Mouse (Mus musculus) forebrain, embryonic 10.5 days (tissue): ENCODE data around the gene Stxbp3. TPM values are rescaled to one million over a fixed set of nuclear protein-coding genes. Genes with fewer than 3 reads are reported as not detected.
"Not testable (repeated sequence)": the region's sequence is repeated elsewhere in the genome, so short reads cannot be mapped to it uniquely, and the experiment has no call there.

Source experiments
- DNase-seq: peaks from one replicate; pipeline ENCODE4 v3.0.0-alpha.2; 2017; ENCODE audit warnings: low spot score; ENCODE audit errors: extremely low spot score
- H3K27ac ChIP-seq: fragments of 300-500 bp; sonication (generic); 2 replicates; pipeline ENCODE4 v1.5.1; 2016; ENCODE audit warnings: mild to moderate bottlenecking
- H3K27me3 ChIP-seq: fragments of 300-500 bp; sonication (generic); 2 replicates; pipeline ENCODE4 v1.6.1; 2016; ENCODE audit warnings: mild to moderate bottlenecking; ENCODE audit not compliant: poor library complexity, severe bottlenecking
- H3K36me3 ChIP-seq: fragments of 300-500 bp; sonication (generic); replicated peaks from 2 replicates; pipeline ENCODE4 v1.6.1; 2016; ENCODE audit warnings: mild to moderate bottlenecking, moderate library complexity
- H3K4me1 ChIP-seq: fragments of 300-500 bp; sonication (generic); 2 replicates; pipeline ENCODE4 v1.6.1; 2016
- H3K4me3 ChIP-seq: fragments of 300-500 bp; sonication (generic); 2 replicates; pipeline ENCODE4 v1.5.1; 2016; ENCODE audit warnings: mild to moderate bottlenecking, moderate library complexity
- H3K9me3 ChIP-seq: fragments of 300-500 bp; sonication (generic); 2 replicates; pipeline ENCODE4 v1.6.1; 2016; ENCODE audit warnings: mild to moderate bottlenecking, moderate library complexity
- WGBS: fragments of 180-500 bp; shearing (Covaris S2); methylation state at CpG from one replicate; pipeline ENCODE4 v1.1.7; 2016; 5-methylcytosine and 5-hydroxymethylcytosine counted together
- polyA plus RNA-seq: library from polyadenylated mRNA; unstranded; fragments of >200 nt; fragmentation: Nextera tagmentation; extraction: Ambion mirVana; gene quantifications from 2 replicates; pipeline ENCODE4 v1.2.1, GENCODE M21; 2016

Stxbp3 gene
- polyA plus RNA-seq, 1 experiment from 2014 or later = 23.9 TPM

GRCm38 (mm10) chr3:108853266-108853665 is 12.9 kb upstream of the Stxbp3 start:
- no peak for DNase-seq
- H3K4me3 ChIP-seq = no peak overlapping the region
- H3K9me3 ChIP-seq = no peaks in the 10 kb centered on the region
- peaks cover 34% of the 10 kb centered on the region for H3K4me1 ChIP-seq
- H3K27me3 ChIP-seq = peaks cover 11% of the 10 kb centered on the region
- WGBS = 86% methylated on average over 1 of the region's 1 CpGs
- no peak overlapping the region for H3K27ac ChIP-seq
- H3K36me3 ChIP-seq = no peaks in the 10 kb centered on the region

- no peak for DNase-seq
- H3K4me1 ChIP-seq = peaks cover 23% of the 10 kb centered on the region
- 60% methylated on average over 6 of the region's 6 CpGs for WGBS
These were observed 11.8 kb upstream of the Stxbp3 start for GRCm38 (mm10) chr3:108851996-108852697.

GRCm38 (mm10) chr3:108851554-108851953 is 11.2 kb upstream of the Stxbp3 start:
- peaks cover 17% of the 10 kb centered on the region for H3K4me1 ChIP-seq
- peaks cover 5% of the 10 kb centered on the region; the same call in 1 of the 2 replicates for H3K27me3 ChIP-seq
- H3K4me3 ChIP-seq = no peak overlapping the region
- DNase-seq = no peak
- H3K36me3 ChIP-seq = no peaks in the 10 kb centered on the region
- no peak overlapping the region for H3K27ac ChIP-seq
- no peaks in the 10 kb centered on the region for H3K9me3 ChIP-seq
- 83% methylated on average over 3 of the region's 3 CpGs for WGBS

More at GRCm38 (mm10) chr3:108851996-108852697, 11.8 kb upstream of the Stxbp3 start:
- Histone ChIP-seq H3K36me3 (no peaks in the 10 kb centered on the region), H3K4me3 (no peak overlapping the region), H3K27ac (no peak overlapping the region), H3K9me3 (no peaks in the 10 kb centered on the region), H3K27me3 (peaks cover 11% of the 10 kb centered on the region)

GRCm38 (mm10) chr3:108851075-108851474 is 10.7 kb upstream of the Stxbp3 start:
- Histone ChIP-seq H3K36me3 (no peaks in the 10 kb centered on the region), H3K27me3 (peaks cover 5% of the 10 kb centered on the region; the same call in 1 of the 2 replicates), H3K27ac (no peak overlapping the region), H3K4me1 (peaks cover 14% of the 10 kb centered on the region), H3K4me3 (no peak overlapping the region), H3K9me3 (no peaks in the 10 kb centered on the region)
- no peak for DNase-seq
- 93% methylated on average over 2 of the region's 2 CpGs for WGBS

GRCm38 (mm10) chr3:108850506-108850905 is 10.2 kb upstream of the Stxbp3 start:
- Histone ChIP-seq H3K4me3 (no peak overlapping the region), H3K4me1 (peaks cover 8% of the 10 kb centered on the region), H3K36me3 (no peaks in the 10 kb centered on the region), H3K27ac (no peak overlapping the region), H3K9me3 (no peaks in the 10 kb centered on the region), H3K27me3 (peaks cover 3% of the 10 kb centered on the region; the same call in 1 of the 2 replicates)
- no peak for DNase-seq
- WGBS = 81% methylated on average over 3 of the region's 3 CpGs

- Histone ChIP-seq H3K27me3 (no peaks in the 10 kb centered on the region), H3K36me3 (no peaks in the 10 kb centered on the region), H3K27ac (no peak overlapping the region), H3K4me1 (no peaks in the 10 kb centered on the region), H3K4me3 (no peak overlapping the region), H3K9me3 (no peaks in the 10 kb centered on the region)
- DNase-seq = no peak
- WGBS = 79% methylated on average over 3 of the region's 3 CpGs
These were observed 6.3 kb upstream of the Stxbp3 start for GRCm38 (mm10) chr3:108846616-108847015.

- no peak for DNase-seq
- Histone ChIP-seq H3K27ac (no peak overlapping the region), H3K27me3 (no peaks in the 10 kb centered on the region), H3K4me3 (no peak overlapping the region), H3K4me1 (peaks cover 5% of the 10 kb centered on the region), H3K9me3 (no peaks in the 10 kb centered on the region), H3K36me3 (no peaks in the 10 kb centered on the region)
- 91% methylated on average over 5 of the region's 5 CpGs for WGBS
These were observed 4.2 kb upstream of the Stxbp3 start for GRCm38 (mm10) chr3:108844521-108844920.

GRCm38 (mm10) chr3:108844026-108844425 is 3.7 kb upstream of the Stxbp3 start:
- Histone ChIP-seq H3K9me3 (no peaks in the 10 kb centered on the region), H3K4me1 (peaks cover 10% of the 10 kb centered on the region), H3K36me3 (no peaks in the 10 kb centered on the region), H3K4me3 (no peak overlapping the region), H3K27ac (no peak overlapping the region), H3K27me3 (no peaks in the 10 kb centered on the region)
- 88% methylated on average over 6 of the region's 6 CpGs for WGBS
- no peak for DNase-seq

GRCm38 (mm10) chr3:108840716-108841054 is 359 bp upstream of the Stxbp3 start:
- H3K4me3 ChIP-seq = peak overlapping the region; percentile 83
- H3K4me1 ChIP-seq = peaks cover 13% of the 10 kb centered on the region
- H3K9me3 ChIP-seq = no peaks in the 10 kb centered on the region
- WGBS = 60% methylated on average over 4 of the region's 4 CpGs
- DNase-seq = no peak
- H3K36me3 ChIP-seq = peaks cover 4% of the 10 kb centered on the region; the same call in 1 of the 2 replicates
- H3K27me3 ChIP-seq = no peaks in the 10 kb centered on the region
- H3K27ac ChIP-seq = no peak overlapping the region

GRCm38 (mm10) chr3:108839647-108839999 is 703 bp downstream of the Stxbp3 start:
- Histone ChIP-seq H3K9me3 (no peaks in the 10 kb centered on the region), H3K4me3 (peak overlapping the region; percentile 83), H3K36me3 (peaks cover 4% of the 10 kb centered on the region; the same call in 1 of the 2 replicates), H3K27ac (peak overlapping the region; percentile 89), H3K4me1 (peaks cover 13% of the 10 kb centered on the region), H3K27me3 (no peaks in the 10 kb centered on the region)
- 16% methylated on average over 8 of the region's 8 CpGs for WGBS
- no peak for DNase-seq

- WGBS = 90% methylated on average over 7 of the region's 7 CpGs
- Histone ChIP-seq H3K27ac (no peak overlapping the region), H3K4me1 (peaks cover 13% of the 10 kb centered on the region), H3K9me3 (no peaks in the 10 kb centered on the region), H3K36me3 (peaks cover 9% of the 10 kb centered on the region; the same call in 1 of the 2 replicates), H3K4me3 (peak overlapping the region; percentile 83), H3K27me3 (no peaks in the 10 kb centered on the region)
- no peak for DNase-seq
These were observed 1.3 kb downstream of the Stxbp3 start for GRCm38 (mm10) chr3:108838980-108839379.

GRCm38 (mm10) chr3:108836931-108837330 is 3.4 kb downstream of the Stxbp3 start:
- DNase-seq = no peak
- Histone ChIP-seq H3K27ac (no peak overlapping the region), H3K9me3 (no peaks in the 10 kb centered on the region), H3K4me1 (peaks cover 13% of the 10 kb centered on the region), H3K4me3 (no peak overlapping the region), H3K27me3 (no peaks in the 10 kb centered on the region), H3K36me3 (peaks cover 16% of the 10 kb centered on the region)
- 93% methylated on average over 6 of the region's 6 CpGs for WGBS

GRCm38 (mm10) chr3:108833717-108834116 is 6.6 kb downstream of the Stxbp3 start:
- not testable (repeated sequence) for H3K9me3 ChIP-seq, H3K4me3 ChIP-seq, H3K27me3 ChIP-seq, DNase-seq, H3K27ac ChIP-seq, H3K4me1 ChIP-seq
- 100% methylated on average over 1 of the region's 1 CpGs for WGBS
- H3K36me3 ChIP-seq = peaks cover 19% of the 10 kb centered on the region
